Mouse (Mus musculus) midbrain, embryonic 12.5 days (tissue): ENCODE measurements around the gene Ddx46. TPM values are rescaled to one million over a fixed set of nuclear protein-coding genes. Genes with fewer than 3 reads are reported as not detected.

Experiments
- ATAC-seq: fragments of 200-750 bp; cut with Nextera tagmentation; 2 replicates; pipeline ENCODE4 v1.8.0; 2017; ENCODE audit warnings: low read depth, moderate TSS enrichment, moderate library complexity; ENCODE audit not compliant: low FRiP score
- H3K27ac ChIP-seq: fragments of 300-500 bp; sonication (generic); replicated peaks from 2 replicates; pipeline ENCODE4 v1.5.1; 2016; ENCODE audit warnings: mild to moderate bottlenecking
- H3K27me3 ChIP-seq: fragments of 300-500 bp; sonication (generic); 2 replicates; pipeline ENCODE4 v1.6.1; 2016; ENCODE audit warnings: mild to moderate bottlenecking
- H3K36me3 ChIP-seq: fragments of 300-500 bp; sonication (generic); 2 replicates; pipeline ENCODE4 v1.6.1; 2016
- H3K4me1 ChIP-seq: fragments of 300-500 bp; sonication (generic); 2 replicates; pipeline ENCODE4 v1.6.1; 2016
- H3K4me2 ChIP-seq: fragments of 300-500 bp; sonication (generic); replicated peaks from 2 replicates; pipeline ENCODE4 v1.6.1; 2016; ENCODE audit warnings: mild to moderate bottlenecking, moderate library complexity
- H3K4me3 ChIP-seq: fragments of 300-500 bp; sonication (generic); 2 replicates; pipeline ENCODE4 v1.5.1; 2016; ENCODE audit warnings: mild to moderate bottlenecking
- H3K9ac ChIP-seq: fragments of 300-500 bp; sonication (generic); replicated peaks from 2 replicates; pipeline ENCODE4 v1.6.1; 2016; ENCODE audit warnings: mild to moderate bottlenecking, moderate library complexity
- H3K9me3 ChIP-seq: fragments of 300-500 bp; sonication (generic); 2 replicates; pipeline ENCODE4 v1.6.1; 2016; ENCODE audit warnings: mild to moderate bottlenecking
- WGBS: fragments of 180-500 bp; shearing (Covaris S2); methylation state at CpG from one replicate; pipeline ENCODE4 v1.1.7; 2016; 5-methylcytosine and 5-hydroxymethylcytosine counted together
- polyA plus RNA-seq: library from polyadenylated mRNA; unstranded; fragments of >200 nt; fragmentation: Nextera tagmentation; extraction: Ambion mirVana; gene quantifications from 2 replicates; pipeline ENCODE4 v1.2.1, GENCODE M21; 2016

Ddx46 gene
- 41.7 and 43.0 TPM in 2 replicates for polyA plus RNA-seq

- WGBS, result 6% methylated on average over 30 of the region's 30 CpGs
- peaks cover 41% of the 10 kb centered on the region for H3K36me3 ChIP-seq
These were observed at the start of gene Ddx46 for GRCm38 (mm10) chr13:55634639-55635127. Gene Ddx46 (plus strand): TSS chr13:55635027.

GRCm38 (mm10) chr13:55591961-55592490 lies 42.8 kb upstream of the Ddx46 start:
- Histone ChIP-seq H3K27me3 (peaks cover 10% of the 10 kb centered on the region; the same call in 1 of the 2 replicates), H3K9ac (no peak overlapping the region), H3K27ac (no peak overlapping the region), H3K4me3 (no peak overlapping the region), H3K4me1 (peaks cover 12% of the 10 kb centered on the region), H3K36me3 (peaks cover 27% of the 10 kb centered on the region), H3K4me2 (no peak overlapping the region), H3K9me3 (no peaks in the 10 kb centered on the region)
- ATAC-seq, result peak; percentile 17; the same call in 1 of the 2 replicates
- 81% methylated on average over 4 of the region's 4 CpGs for WGBS

More at GRCm38 (mm10) chr13:55634639-55635127, at the start of gene Ddx46:
- peak within 1 kb of the TSS; percentile 92 for H3K4me2 ChIP-seq
- peak; percentile 88 for ATAC-seq
- peak within 1 kb of the TSS; percentile 92 for H3K9ac ChIP-seq
- H3K9me3 ChIP-seq, result no peaks in the 10 kb centered on the region
- peak within 1 kb of the TSS; percentile 98 for H3K4me3 ChIP-seq
- H3K27me3 ChIP-seq, result no peaks in the 10 kb centered on the region
- H3K27ac ChIP-seq, result 0 out of 2 replicates have a peak within 1 kb of the TSS, but pooled peaks have one; percentile 50
- peaks cover 20% of the 10 kb centered on the region for H3K4me1 ChIP-seq

GRCm38 (mm10) chr13:55592512-55593253 lies 42.1 kb upstream of the Ddx46 start:
- WGBS, result 5% methylated on average over 29 of the region's 29 CpGs
- peak overlapping the region; percentile 63 for H3K27ac ChIP-seq
- peak; percentile 98 for ATAC-seq

GRCm38 (mm10) chr13:55593254-55593747 lies 41.5 kb upstream of the Ddx46 start:
- Histone ChIP-seq H3K36me3 (peaks cover 39% of the 10 kb centered on the region), H3K27me3 (peaks cover 10% of the 10 kb centered on the region; the same call in 1 of the 2 replicates), H3K27ac (peak overlapping the region; percentile 63), H3K9me3 (no peaks in the 10 kb centered on the region), H3K4me1 (peaks cover 12% of the 10 kb centered on the region), H3K4me2 (peak overlapping the region; percentile 71), H3K4me3 (peak overlapping the region; percentile 63), H3K9ac (peak overlapping the region; percentile 70)
- WGBS, result 1% methylated on average over 31 of the region's 31 CpGs
- peak; percentile 62 for ATAC-seq

More at GRCm38 (mm10) chr13:55592512-55593253, 42.1 kb upstream of the Ddx46 start:
- H3K4me1 ChIP-seq, result peaks cover 12% of the 10 kb centered on the region
- peaks cover 33% of the 10 kb centered on the region for H3K36me3 ChIP-seq
- H3K4me3 ChIP-seq, result peak overlapping the region; percentile 63
- peak overlapping the region; percentile 71 for H3K4me2 ChIP-seq
- no peaks in the 10 kb centered on the region for H3K9me3 ChIP-seq
- H3K9ac ChIP-seq, result peak overlapping the region; percentile 70
- H3K27me3 ChIP-seq, result peaks cover 10% of the 10 kb centered on the region; the same call in 1 of the 2 replicates

- ATAC-seq, result no peak
- H3K36me3 ChIP-seq, result peaks cover 41% of the 10 kb centered on the region
- no peaks in the 10 kb centered on the region for H3K9me3 ChIP-seq
- no peak overlapping the region for H3K27ac ChIP-seq
- H3K4me2 ChIP-seq, result no peak overlapping the region
- no peak overlapping the region for H3K4me3 ChIP-seq
- peaks cover 6% of the 10 kb centered on the region; the same call in 1 of the 2 replicates for H3K27me3 ChIP-seq
- H3K4me1 ChIP-seq, result peaks cover 18% of the 10 kb centered on the region
- no peak overlapping the region for H3K9ac ChIP-seq
- 93% methylated on average over 12 of the region's 12 CpGs for WGBS
These were observed 39.5 kb upstream of the Ddx46 start for GRCm38 (mm10) chr13:55595375-55595774.

GRCm38 (mm10) chr13:55596802-55597201 lies 38.0 kb upstream of the Ddx46 start:
- no peak for ATAC-seq
- Histone ChIP-seq H3K27me3 (no peaks in the 10 kb centered on the region), H3K9me3 (no peaks in the 10 kb centered on the region), H3K36me3 (peaks cover 41% of the 10 kb centered on the region), H3K4me3 (no peak overlapping the region), H3K4me2 (no peak overlapping the region), H3K4me1 (peaks cover 26% of the 10 kb centered on the region), H3K27ac (no peak overlapping the region), H3K9ac (no peak overlapping the region)
- 95% methylated on average over 12 of the region's 12 CpGs for WGBS

GRCm38 (mm10) chr13:55599566-55600540 lies 35.0 kb upstream of the Ddx46 start, which contains the start of gene B4galt7:
Gene B4galt7 (plus strand): TSS chr13:55599896.
- Histone ChIP-seq H3K4me1 (peaks cover 14% of the 10 kb centered on the region), H3K36me3 (peaks cover 47% of the 10 kb centered on the region), H3K4me2 (peak within 1 kb of the TSS; percentile 67), H3K9me3 (no peaks in the 10 kb centered on the region), H3K27me3 (no peaks in the 10 kb centered on the region), H3K9ac (peak within 1 kb of the TSS; percentile 86), H3K4me3 (peak within 1 kb of the TSS; percentile 86), H3K27ac (peak within 1 kb of the TSS; percentile 64)
- WGBS, result 11% methylated on average over 47 of the region's 51 CpGs
- peak; percentile 85 for ATAC-seq

GRCm38 (mm10) chr13:55600657-55601056 lies 34.2 kb upstream of the Ddx46 start:
- peak; percentile 41; the same call in 1 of the 2 replicates for ATAC-seq
- H3K4me3 ChIP-seq, result peak overlapping the region; percentile 86
- WGBS, result 29% methylated on average over 9 of the region's 9 CpGs
- H3K27ac ChIP-seq, result peak overlapping the region; percentile 64
- H3K4me2 ChIP-seq, result peak overlapping the region; percentile 67
- H3K4me1 ChIP-seq, result peaks cover 14% of the 10 kb centered on the region
- no peaks in the 10 kb centered on the region for H3K27me3 ChIP-seq
- peak overlapping the region; percentile 86 for H3K9ac ChIP-seq
- no peaks in the 10 kb centered on the region for H3K9me3 ChIP-seq
- H3K36me3 ChIP-seq, result peaks cover 45% of the 10 kb centered on the region

GRCm38 (mm10) chr13:55601611-55602010 lies 33.2 kb upstream of the Ddx46 start:
- no peak overlapping the region for H3K4me2 ChIP-seq
- H3K27ac ChIP-seq, result no peak overlapping the region
- peaks cover 41% of the 10 kb centered on the region for H3K36me3 ChIP-seq
- no peak overlapping the region for H3K4me3 ChIP-seq
- no peak overlapping the region for H3K9ac ChIP-seq
- H3K27me3 ChIP-seq, result no peaks in the 10 kb centered on the region
- 7% methylated on average over 3 of the region's 3 CpGs for WGBS
- no peak for ATAC-seq
- peaks cover 14% of the 10 kb centered on the region for H3K4me1 ChIP-seq
- no peaks in the 10 kb centered on the region for H3K9me3 ChIP-seq

GRCm38 (mm10) chr13:55604606-55605005 lies 30.2 kb upstream of the Ddx46 start:
- H3K4me2 ChIP-seq, result no peak overlapping the region
- peaks cover 50% of the 10 kb centered on the region for H3K36me3 ChIP-seq
- H3K4me1 ChIP-seq, result peaks cover 10% of the 10 kb centered on the region
- no peaks in the 10 kb centered on the region for H3K9me3 ChIP-seq
- H3K4me3 ChIP-seq, result no peak overlapping the region
- no peaks in the 10 kb centered on the region for H3K27me3 ChIP-seq
- ATAC-seq, result no peak
- WGBS, result 93% methylated on average over 3 of the region's 3 CpGs
- H3K27ac ChIP-seq, result no peak overlapping the region
- no peak overlapping the region for H3K9ac ChIP-seq
